22 mouse cellular contexts compared by ENCODE assay signal in the genomic region with DNA sequence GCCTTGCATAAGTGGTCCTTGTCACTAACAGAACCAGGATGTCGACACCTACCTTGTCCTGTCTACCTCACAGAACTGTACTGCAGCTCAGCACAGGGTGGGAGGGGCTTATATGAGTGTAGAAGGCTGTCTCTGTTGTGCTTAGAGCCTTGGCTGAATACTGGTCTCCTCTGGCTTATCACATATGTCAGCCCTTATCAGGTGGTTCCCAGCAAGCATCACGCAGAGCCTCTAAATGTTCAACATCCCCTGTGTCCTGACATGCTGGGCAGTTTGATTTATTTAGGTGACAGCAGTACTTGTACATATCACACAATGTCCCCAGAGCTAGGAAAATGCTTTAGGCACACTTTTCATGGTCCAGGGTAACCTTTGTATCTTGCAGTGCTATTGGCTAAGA.
DNase-seq lines count a peak whose midpoint lies in the region; ATAC-seq and TF ChIP-seq lines count a peak whose summit lies in the region.
"Had no signal": no experiment of that assay in that cellular context is flagged by ENCODE, and none has a peak within 500 bp of the region (broad histone marks: within the 10 kb centered on the region; RNA-seq: fewer than 3 reads in every experiment).

No protein-coding gene starts in this region.

- H3K36me3 ChIP-seq in midbrain, embryonic 16.5 days (ENCODE audit: control insufficient read depth, insufficient read depth, low read length), result no peaks in the 10 kb centered on the region
- H3K36me3 ChIP-seq in midbrain, embryonic 13.5 days, result no peaks in the 10 kb centered on the region
- no peaks in the 10 kb centered on the region for H3K36me3 ChIP-seq in heart, postnatal 0 days (replicated peaks; ENCODE audit: control insufficient read depth, insufficient read depth, low read length)
- H3K36me3 ChIP-seq: embryonic facial prominence, embryonic 10.5 days; forebrain, embryonic 12.5 days; midbrain, embryonic 10.5 days had no signal

- no peak overlapping the region for H3K4me3 ChIP-seq in midbrain, embryonic 16.5 days (ENCODE audit: low read depth, low read length)
- H3K4me3 ChIP-seq in midbrain, embryonic 13.5 days (replicated peaks), result no peak overlapping the region
- no peak overlapping the region for H3K4me3 ChIP-seq in heart, postnatal 0 days (ENCODE audit: low read depth, low read length)
- H3K4me3 ChIP-seq: embryonic facial prominence, embryonic 10.5 days; forebrain, embryonic 12.5 days; limb, embryonic 13.5 days; midbrain, embryonic 10.5 days had no signal

- no peak overlapping the region for H3K9ac ChIP-seq in midbrain, embryonic 16.5 days (ENCODE audit: low read depth, low read length)
- H3K9ac ChIP-seq in midbrain, embryonic 13.5 days (replicated peaks), result no peak overlapping the region
- no peak overlapping the region for H3K9ac ChIP-seq in heart, postnatal 0 days (replicated peaks; ENCODE audit: low read depth, low read length)
- H3K9ac ChIP-seq: forebrain, embryonic 12.5 days; limb, embryonic 13.5 days had no signal

- no peaks in the 10 kb centered on the region for H3K9me3 ChIP-seq in midbrain, embryonic 16.5 days (replicated peaks; ENCODE audit: control insufficient read depth, low read length, poor library complexity, severe bottlenecking)
- H3K9me3 ChIP-seq in midbrain, embryonic 13.5 days, result no peaks in the 10 kb centered on the region
- H3K9me3 ChIP-seq in heart, postnatal 0 days (replicated peaks; ENCODE audit: control insufficient read depth, low read length), result no peaks in the 10 kb centered on the region
- H3K9me3 ChIP-seq: embryonic facial prominence, embryonic 10.5 days; forebrain, embryonic 12.5 days; limb, embryonic 13.5 days; midbrain, embryonic 10.5 days had no signal

- DNase-seq in heart, adult 8-10 months (ENCODE audit: low spot score), result peak; percentile 42
- no peak for DNase-seq in heart, postnatal 25 days (ENCODE audit: low spot score)
- DNase-seq in heart, postnatal 0 days (ENCODE audit: low spot score), result peak; percentile 91
- DNase-seq in kidney, postnatal 14 days, result no peak
- DNase-seq in cerebellum, postnatal 25 days, result no peak
- no peak for DNase-seq in thymus, postnatal 4 days
- DNase-seq: adrenal gland, postnatal 36 days; cerebellum, adult 11-12 months; cerebellum, postnatal 14 days; gastrocnemius, postnatal 14 days; kidney, postnatal 4 days; lung, postnatal 36 days; retina, postnatal 1 day; right cerebral cortex, postnatal 4 days had no signal

- peak; percentile 17; the same call in 1 of the 2 replicates for ATAC-seq in midbrain, embryonic 16.5 days
- ATAC-seq in midbrain, embryonic 13.5 days, result no peak
- peak; percentile 93 for ATAC-seq in heart, postnatal 0 days (ENCODE audit: insufficient read depth, low read depth)
- ATAC-seq: hindbrain, embryonic 16.5 days; intestine, embryonic 16.5 days had no signal

- WGBS in midbrain, embryonic 16.5 days, result 91% methylated on average over 2 of the region's 2 CpGs
- WGBS in midbrain, embryonic 13.5 days, result 93% methylated on average over 2 of the region's 2 CpGs
- 21% methylated on average over 2 of the region's 2 CpGs for WGBS in heart, postnatal 0 days

- peak; percentile 10; the same call in 1 of the 2 replicates for TF ChIP-seq CTCF in heart, postnatal 0 days (IDR thresholded peaks at IDR 0.05; ENCODE audit: low read depth)

- intact Hi-C loops in heart, postnatal 25 days (cut with DNase I), result loop anchor here (10.0 kb wide), 1 partner anchor 186 kb away; no protein-coding TSS in a partner anchor

- TF ChIP-seq EP300 in heart, postnatal 0 days (IDR thresholded peaks at IDR 0.05; ENCODE audit: low read depth), result peak; percentile 95

- H3K4me2 ChIP-seq in midbrain, embryonic 16.5 days (ENCODE audit: low read length), result no peak overlapping the region
- no peak overlapping the region for H3K4me2 ChIP-seq in midbrain, embryonic 13.5 days (replicated peaks)
- H3K4me2 ChIP-seq in heart, postnatal 0 days (ENCODE audit: low read depth, low read length), result no peak overlapping the region
- H3K4me2 ChIP-seq: forebrain, embryonic 12.5 days; limb, embryonic 13.5 days had no signal

- no peaks in the 10 kb centered on the region for H3K27me3 ChIP-seq in midbrain, embryonic 16.5 days (ENCODE audit: control insufficient read depth, insufficient read depth, low read depth, low read length)
- no peaks in the 10 kb centered on the region for H3K27me3 ChIP-seq in midbrain, embryonic 13.5 days
- H3K27me3 ChIP-seq in heart, postnatal 0 days (ENCODE audit: control insufficient read depth, insufficient read depth, low read length), result no peaks in the 10 kb centered on the region
- H3K27me3 ChIP-seq: forebrain, embryonic 12.5 days; limb, embryonic 13.5 days had no signal

- H3K27ac ChIP-seq in midbrain, embryonic 16.5 days (ENCODE audit: low read length), result no peak overlapping the region
- no peak overlapping the region for H3K27ac ChIP-seq in midbrain, embryonic 13.5 days
- peak overlapping the region; percentile 93 for H3K27ac ChIP-seq in heart, postnatal 0 days (ENCODE audit: low read depth)
- H3K27ac ChIP-seq: embryonic facial prominence, embryonic 10.5 days; forebrain, embryonic 12.5 days; limb, embryonic 13.5 days; midbrain, embryonic 10.5 days had no signal

- no peaks in the 10 kb centered on the region for H3K4me1 ChIP-seq in midbrain, embryonic 16.5 days (ENCODE audit: control insufficient read depth, insufficient read depth, low read length)
- H3K4me1 ChIP-seq in midbrain, embryonic 13.5 days (replicated peaks), result no peaks in the 10 kb centered on the region
- H3K4me1 ChIP-seq in heart, postnatal 0 days (ENCODE audit: control insufficient read depth, insufficient read depth), result peaks cover 40% of the 10 kb centered on the region
- H3K4me1 ChIP-seq: forebrain, embryonic 12.5 days had no signal

Comparison
In these comparisons a context has a peak if more than half of its experiments do, and no peak if none do; other contexts are left out.
1. DNase-seq: peak in heart, adult 8-10 months (single experiment) and heart, postnatal 0 days (single experiment); none in heart, postnatal 25 days (single experiment), kidney, postnatal 14 days (single experiment), cerebellum, postnatal 25 days (0 of 2) and thymus, postnatal 4 days (single experiment).